Mouse (Mus musculus): ENCODE measurements around the gene Slitrk6.

GRCm38 (mm10) chr14:110762588-110763220 is 7.8 kb upstream of the Slitrk6 start:
- TF ChIP-seq CTCF (IDR thresholded peaks at IDR 0.05; ENCODE audit: low read depth, low read length) (no peak), POLR2A (IDR thresholded peaks at IDR 0.05; ENCODE audit: extremely low read depth, insufficient read depth, low read length) (no peak)
